Mouse (Mus musculus) bone marrow, adult 2 months (tissue): ENCODE measurements at regions not wholly inside any gene's neighbourhood (a gene's known extent, or its start where the extent isn't known, plus 50 kb on each side); places are given as distances from the start of the nearest gene placed in this dataset.

Source experiments
- CTCF ChIP-seq: fragments of 200-500 bp; IDR thresholded peaks from 2 replicates; pipeline ENCODE4 v1.5.1; 2011; ENCODE audit warnings: low read length, control low read depth; ENCODE audit not compliant: control insufficient read depth, insufficient read depth
- POLR2A ChIP-seq: fragments of 200-500 bp; IDR thresholded peaks from 2 replicates; pipeline ENCODE4 v1.6.1; 2011; ENCODE audit warnings: low read depth, mild to moderate bottlenecking, control low read depth, low read length, borderline replicate concordance; ENCODE audit not compliant: control insufficient read depth

- TF ChIP-seq CTCF, result no peak
- TF ChIP-seq POLR2A, result no peak
These were observed 121.9 kb upstream of the Agap1 start for GRCm38 (mm10) chr1:89332676-89333075.
